Mouse (Mus musculus): ENCODE measurements around the gene Gmeb2. TPM values are rescaled to one million over a fixed set of nuclear protein-coding genes. Genes with fewer than 3 reads are reported as not detected.

The Gmeb2 gene
- polyA plus RNA-seq, 2 experiments: 7.6 to 12.2 TPM

DNA sequence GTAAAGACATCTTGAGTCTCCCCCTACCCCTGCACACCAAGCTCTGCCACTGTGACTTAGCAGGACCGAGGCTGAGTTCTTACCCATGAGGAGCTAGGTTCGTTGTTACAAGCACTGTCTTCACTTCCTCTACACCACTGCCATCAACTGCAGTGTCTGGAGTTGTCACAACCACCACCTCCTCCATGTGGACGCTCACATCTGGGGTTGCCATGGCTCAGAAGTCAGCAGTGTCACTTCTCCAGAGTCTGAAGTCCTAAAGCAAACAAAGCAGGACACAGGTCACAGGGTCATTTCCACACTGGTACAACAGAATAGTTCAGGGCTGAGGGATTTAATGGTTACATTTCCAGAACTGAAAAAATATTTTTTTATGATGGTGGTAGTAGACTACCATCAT, 10.0 kb downstream of the Gmeb2 start:
- no peaks in the 10 kb centered on the region for H3K9me3 ChIP-seq (ENCODE audit: control insufficient read depth, low read length)
- no peaks in the 10 kb centered on the region for H3K27me3 ChIP-seq (ENCODE audit: control insufficient read depth, insufficient read depth, low read length)
- H3K27ac ChIP-seq: no peak overlapping the region
- DNase-seq (ENCODE audit: low read depth in 3 of 3, low spot score in 3 of 3) (no peak), ATAC-seq (ENCODE audit: insufficient read depth) (peak; percentile 25; the same call in 1 of the 2 replicates)
- no peak overlapping the region for H3K9ac ChIP-seq (replicated peaks)
- no peak overlapping the region for H3K4me3 ChIP-seq (ENCODE audit: insufficient read depth in 1 of 2, low read depth in 2 of 2, low read length in 2 of 2)
- H3K4me2 ChIP-seq (ENCODE audit: low read depth): no peak overlapping the region
- H3K36me3 ChIP-seq (replicated peaks; ENCODE audit: control insufficient read depth, insufficient read depth, low read depth): peaks cover 40% of the 10 kb centered on the region
- WGBS (ENCODE audit: insufficient replicate concordance): 65% methylated on average over 3 of the region's 3 CpGs
- no peak for TF ChIP-seq EP300 (IDR thresholded peaks at IDR 0.05; ENCODE audit: low read depth)
- no peak for TF ChIP-seq CTCF (IDR thresholded peaks at IDR 0.05; ENCODE audit: low read depth)
- peaks cover 0 to 7% of the 10 kb centered on the region in 2 experiments; a peak in 2 of 4 replicates for H3K4me1 ChIP-seq (replicated peaks; ENCODE audit: control insufficient read depth in 2 of 2, insufficient read depth in 2 of 2, low read length in 1 of 2)

DNA sequence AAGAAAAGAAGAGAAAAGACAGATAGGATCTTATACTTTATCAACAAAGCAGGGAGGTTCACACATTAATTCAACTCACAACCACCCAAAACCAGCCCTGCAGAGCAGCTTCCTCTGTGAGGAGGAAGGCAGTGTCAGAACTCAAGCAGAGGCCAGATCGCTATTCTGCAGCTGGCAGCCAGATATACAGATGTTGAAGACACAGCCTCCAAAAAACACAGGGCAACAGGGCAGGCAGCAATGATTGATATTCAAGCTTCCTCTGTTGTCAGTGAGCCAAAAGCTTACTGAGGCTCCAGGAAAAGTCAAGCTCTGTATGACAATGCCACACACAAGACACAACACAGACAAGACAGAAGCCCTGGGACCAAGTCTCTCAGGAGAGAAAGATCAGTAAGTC, 11.1 kb downstream of the Gmeb2 start:
- Histone ChIP-seq H3K36me3 (replicated peaks; ENCODE audit: control insufficient read depth, insufficient read depth, low read depth) (peaks cover 40% of the 10 kb centered on the region), H3K27ac (no peak overlapping the region), H3K4me1 (replicated peaks; ENCODE audit: control insufficient read depth in 2 of 2, insufficient read depth in 2 of 2, low read length in 1 of 2) (peaks cover 0 to 5% of the 10 kb centered on the region in 2 experiments; a peak in 2 of 4 replicates), H3K9me3 (ENCODE audit: control insufficient read depth, low read length) (no peaks in the 10 kb centered on the region), H3K27me3 (ENCODE audit: control insufficient read depth, insufficient read depth, low read length) (no peaks in the 10 kb centered on the region), H3K4me2 (ENCODE audit: low read depth) (no peak overlapping the region), H3K4me3 (ENCODE audit: insufficient read depth in 1 of 2, low read depth in 2 of 2, low read length in 2 of 2) (no peak overlapping the region), H3K9ac (replicated peaks) (no peak overlapping the region)
- ATAC-seq (ENCODE audit: insufficient read depth) (no peak), DNase-seq (ENCODE audit: low read depth in 3 of 3, low spot score in 3 of 3) (no peak)
- 62% methylated on average over 1 of the region's 1 CpGs for WGBS (ENCODE audit: insufficient replicate concordance)
- no peak for TF ChIP-seq CTCF (IDR thresholded peaks at IDR 0.05; ENCODE audit: low read depth)
- TF ChIP-seq EP300 (IDR thresholded peaks at IDR 0.05; ENCODE audit: low read depth): no peak

DNA sequence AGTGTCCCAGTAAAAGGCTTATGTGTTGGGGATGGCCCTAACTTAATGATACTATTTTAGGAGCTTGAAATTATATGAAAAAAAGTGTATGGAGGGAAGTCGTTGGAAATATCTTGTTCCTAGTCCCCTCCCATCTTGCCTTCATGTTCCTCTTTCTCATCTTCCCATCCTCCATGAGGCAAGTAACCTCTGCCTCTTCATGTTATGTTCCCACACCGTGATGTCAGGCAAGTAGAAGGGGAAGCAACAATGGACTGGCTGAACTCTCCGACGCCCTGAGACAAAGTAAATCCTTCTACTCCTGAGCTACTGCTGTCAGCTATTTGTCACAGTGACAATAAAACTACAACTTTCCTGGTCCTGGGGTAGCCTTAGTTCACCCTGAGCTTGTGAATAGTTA, 13.2 kb downstream of the Gmeb2 start:
- no peak overlapping the region for H3K27ac ChIP-seq
- TF ChIP-seq CTCF (IDR thresholded peaks at IDR 0.05; ENCODE audit: low read depth): no peak
- TF ChIP-seq EP300 (IDR thresholded peaks at IDR 0.05; ENCODE audit: low read depth): no peak
- H3K4me2 ChIP-seq (ENCODE audit: low read depth): no peak overlapping the region
- H3K4me1 ChIP-seq (replicated peaks; ENCODE audit: control insufficient read depth in 2 of 2, insufficient read depth in 2 of 2, low read length in 1 of 2): peaks cover 0 to 5% of the 10 kb centered on the region in 2 experiments; a peak in 2 of 4 replicates
- WGBS (ENCODE audit: insufficient replicate concordance): 60% methylated on average over 4 of the region's 4 CpGs
- H3K27me3 ChIP-seq (ENCODE audit: control insufficient read depth, insufficient read depth, low read length): no peaks in the 10 kb centered on the region
- H3K9me3 ChIP-seq (ENCODE audit: control insufficient read depth, low read length): no peaks in the 10 kb centered on the region
- DNase-seq (ENCODE audit: low read depth in 3 of 3, low spot score in 3 of 3): no peak
- no peak overlapping the region for H3K4me3 ChIP-seq (ENCODE audit: insufficient read depth in 1 of 2, low read depth in 2 of 2, low read length in 2 of 2)
- peaks cover 53% of the 10 kb centered on the region for H3K36me3 ChIP-seq (replicated peaks; ENCODE audit: control insufficient read depth, insufficient read depth, low read depth)
- ATAC-seq (ENCODE audit: insufficient read depth): no peak
- H3K9ac ChIP-seq (replicated peaks): no peak overlapping the region

DNA sequence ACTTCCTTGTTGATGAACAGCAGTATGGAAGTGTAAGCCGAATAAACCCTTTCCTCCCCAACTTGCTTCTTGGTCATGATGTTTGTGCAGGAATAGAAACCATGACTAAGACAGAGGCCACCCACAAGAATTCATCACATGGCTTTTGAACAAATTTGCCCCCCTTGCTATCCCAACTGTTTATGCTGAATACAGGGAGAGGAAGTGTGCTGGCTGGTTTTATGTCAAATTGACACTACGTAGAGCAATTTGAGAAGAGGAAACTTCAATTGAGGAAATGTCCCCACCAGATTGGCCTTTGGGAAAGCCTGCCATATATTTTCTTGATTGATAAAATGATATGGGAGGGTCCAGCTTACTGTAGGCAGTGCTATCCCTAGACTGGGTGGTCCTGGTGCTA, 14.0 kb downstream of the Gmeb2 start:
- Histone ChIP-seq H3K4me3 (ENCODE audit: insufficient read depth in 1 of 2, low read depth in 2 of 2, low read length in 2 of 2) (no peak overlapping the region), H3K27ac (no peak overlapping the region), H3K4me2 (ENCODE audit: low read depth) (no peak overlapping the region), H3K9ac (replicated peaks) (no peak overlapping the region), H3K4me1 (replicated peaks; ENCODE audit: control insufficient read depth in 2 of 2, insufficient read depth in 2 of 2, low read length in 1 of 2) (peaks cover 0 to 5% of the 10 kb centered on the region in 2 experiments; a peak in 2 of 4 replicates), H3K27me3 (ENCODE audit: control insufficient read depth, insufficient read depth, low read length) (no peaks in the 10 kb centered on the region), H3K9me3 (ENCODE audit: control insufficient read depth, low read length) (no peaks in the 10 kb centered on the region), H3K36me3 (replicated peaks; ENCODE audit: control insufficient read depth, insufficient read depth, low read depth) (peaks cover 56% of the 10 kb centered on the region)
- DNase-seq (ENCODE audit: low read depth in 3 of 3, low spot score in 3 of 3) (no peak), ATAC-seq (ENCODE audit: insufficient read depth) (no peak)
- 92% methylated on average over 2 of the region's 2 CpGs for WGBS (ENCODE audit: insufficient replicate concordance)
- TF ChIP-seq EP300 (IDR thresholded peaks at IDR 0.05; ENCODE audit: low read depth): no peak
- TF ChIP-seq CTCF (IDR thresholded peaks at IDR 0.05; ENCODE audit: low read depth): no peak

DNA sequence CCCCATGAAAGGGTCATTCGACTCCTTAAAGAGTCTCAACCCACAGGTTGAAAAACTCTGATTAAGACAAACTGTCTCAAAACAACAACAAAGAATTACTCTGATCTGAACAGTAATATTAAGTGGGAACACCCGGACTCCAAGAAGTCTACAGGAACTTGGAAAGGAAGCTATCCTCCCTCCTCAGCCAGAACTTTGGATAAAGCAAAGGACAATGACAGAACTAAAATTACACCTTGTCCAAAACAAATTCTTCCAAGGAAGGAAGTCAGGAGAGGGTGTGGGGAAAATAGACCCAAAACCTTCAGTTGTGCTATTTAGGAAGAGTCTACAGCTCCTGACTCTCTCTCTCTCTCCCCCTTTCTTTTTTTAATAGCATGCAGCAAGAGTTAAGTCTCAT, 15.7 kb downstream of the Gmeb2 start:
- Histone ChIP-seq H3K9ac (replicated peaks) (no peak overlapping the region), H3K4me2 (ENCODE audit: low read depth) (no peak overlapping the region), H3K4me3 (ENCODE audit: insufficient read depth in 1 of 2, low read depth in 2 of 2, low read length in 2 of 2) (no peak overlapping the region), H3K4me1 (replicated peaks; ENCODE audit: control insufficient read depth in 2 of 2, insufficient read depth in 2 of 2, low read length in 1 of 2) (peaks cover 0 to 3% of the 10 kb centered on the region in 2 experiments; a peak in 1 of 4 replicates), H3K9me3 (ENCODE audit: control insufficient read depth, low read length) (no peaks in the 10 kb centered on the region), H3K27ac (no peak overlapping the region), H3K27me3 (ENCODE audit: control insufficient read depth, insufficient read depth, low read length) (no peaks in the 10 kb centered on the region), H3K36me3 (replicated peaks; ENCODE audit: control insufficient read depth, insufficient read depth, low read depth) (peaks cover 49% of the 10 kb centered on the region)
- DNase-seq (ENCODE audit: low read depth in 3 of 3, low spot score in 3 of 3) (no peak), ATAC-seq (ENCODE audit: insufficient read depth) (no peak)
- no peak for TF ChIP-seq CTCF (IDR thresholded peaks at IDR 0.05; ENCODE audit: low read depth)
- no peak for TF ChIP-seq EP300 (IDR thresholded peaks at IDR 0.05; ENCODE audit: low read depth)
- WGBS (ENCODE audit: insufficient replicate concordance): 77% methylated on average over 2 of the region's 2 CpGs
